Mouse (Mus musculus): ENCODE data around the gene Twist2.

The Twist2 gene

GRCm38 (mm10) chr1:91816571-91816970 lies 15.3 kb downstream of the Twist2 start:
- DNase-seq (ENCODE audit: low spot score in 2 of 2): no peak

- DNase-seq (ENCODE audit: low spot score in 2 of 2): no peak
Measured at GRCm38 (mm10) chr1:91819237-91819636, 18.0 kb downstream of the Twist2 start.

- DNase-seq (ENCODE audit: low spot score in 2 of 2): no peak
Measured at GRCm38 (mm10) chr1:91820531-91820930, 19.3 kb downstream of the Twist2 start.

GRCm38 (mm10) chr1:91822316-91822824 lies 21.1 kb downstream of the Twist2 start:
- no peak for DNase-seq (ENCODE audit: low spot score in 2 of 2)

- DNase-seq (ENCODE audit: low spot score in 2 of 2): no peak
Measured at GRCm38 (mm10) chr1:91823530-91823929, 22.3 kb downstream of the Twist2 start.

GRCm38 (mm10) chr1:91823951-91824350 lies 22.7 kb downstream of the Twist2 start:
- no peak for DNase-seq (ENCODE audit: low spot score in 2 of 2)

GRCm38 (mm10) chr1:91825261-91825660 lies 24.0 kb downstream of the Twist2 start:
- no peak for DNase-seq (ENCODE audit: low spot score in 2 of 2)

- no peak for DNase-seq (ENCODE audit: low spot score in 2 of 2)
Measured at GRCm38 (mm10) chr1:91831978-91832377, 30.7 kb downstream of the Twist2 start.

GRCm38 (mm10) chr1:91839557-91839956 lies 38.3 kb downstream of the Twist2 start:
- no peak for DNase-seq (ENCODE audit: low spot score in 2 of 2)

GRCm38 (mm10) chr1:91839979-91840378 lies 38.7 kb downstream of the Twist2 start:
- DNase-seq (ENCODE audit: low spot score in 2 of 2): peak; percentile 18 to 29

GRCm38 (mm10) chr1:91844236-91844635 lies 43.0 kb downstream of the Twist2 start:
- peak; percentile 18 to 19 for DNase-seq (ENCODE audit: low spot score in 2 of 2)

- no peak for DNase-seq (ENCODE audit: low spot score in 2 of 2)
Measured at GRCm38 (mm10) chr1:91844681-91845379, 43.6 kb downstream of the Twist2 start.

GRCm38 (mm10) chr1:91845380-91845957 lies 44.2 kb downstream of the Twist2 start:
- DNase-seq (ENCODE audit: low spot score in 2 of 2): peak; percentile 15 to 24

- DNase-seq (ENCODE audit: low spot score in 2 of 2): no peak
Measured at GRCm38 (mm10) chr1:91851300-91851699, 50.0 kb downstream of the Twist2 start.

GRCm38 (mm10) chr1:91856771-91857664 lies 55.8 kb downstream of the Twist2 start:
- no peak for DNase-seq (ENCODE audit: low spot score in 2 of 2)

GRCm38 (mm10) chr1:91858101-91858790 lies 57.0 kb downstream of the Twist2 start:
- no peak for DNase-seq (ENCODE audit: low spot score in 2 of 2)

GRCm38 (mm10) chr1:91858901-91859300 lies 57.6 kb downstream of the Twist2 start:
- DNase-seq (ENCODE audit: low spot score in 2 of 2): no peak

- no peak for DNase-seq (ENCODE audit: low spot score in 2 of 2)
Measured at GRCm38 (mm10) chr1:91861511-91861910, 60.2 kb downstream of the Twist2 start.

- no peak for DNase-seq (ENCODE audit: low spot score in 2 of 2)
Measured at GRCm38 (mm10) chr1:91866001-91866400, 64.7 kb downstream of the Twist2 start.

GRCm38 (mm10) chr1:91871101-91871500 lies 69.8 kb downstream of the Twist2 start:
- DNase-seq (ENCODE audit: low spot score in 2 of 2): no peak

- DNase-seq (ENCODE audit: low spot score in 2 of 2): peak in 1 of 2 experiments; percentile 28
Measured at GRCm38 (mm10) chr1:91872388-91873059, 71.3 kb downstream of the Twist2 start.

Measured in right cerebral cortex, adult 2 months (tissue).